In the genomic region with DNA sequence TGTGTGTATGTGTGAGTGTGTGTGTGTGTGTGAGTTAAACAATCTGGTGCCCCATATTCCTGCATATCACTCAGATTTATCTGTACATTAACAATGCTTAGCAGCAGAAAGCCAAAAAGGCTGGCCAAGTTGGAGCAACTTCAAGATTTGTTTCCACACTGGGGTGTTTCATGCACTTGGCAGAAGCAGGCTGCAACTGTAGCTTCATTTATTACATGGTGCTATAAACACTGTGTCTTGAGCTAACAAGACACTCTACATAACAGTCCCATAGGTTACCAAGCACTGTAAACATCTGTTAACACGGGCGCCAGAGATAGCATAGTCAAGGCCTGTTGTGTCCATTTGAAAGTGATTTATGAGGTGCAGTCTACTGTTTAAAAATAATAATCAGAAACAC, we compare ENCODE assay signal across 10 mouse cellular contexts. TPM values are rescaled to one million over a fixed set of nuclear protein-coding genes. Genes with fewer than 3 reads are reported as not detected.
DNase-seq lines count a peak whose midpoint lies in the region; ATAC-seq and TF ChIP-seq lines count a peak whose summit lies in the region.
"Had no signal": no experiment of that assay in that cellular context is flagged by ENCODE, and none has a peak within 500 bp of the region (broad histone marks: within the 10 kb centered on the region; RNA-seq: fewer than 3 reads in every experiment).

No protein-coding gene starts in this region.

- peak; percentile 14 to 21 for DNase-seq in heart, adult 2 months
- no peak for DNase-seq in heart, postnatal 25 days (ENCODE audit: low spot score)
- no peak for DNase-seq in neural tube, embryonic 10.5 days (ENCODE audit: extremely low spot score, low spot score)
- DNase-seq in spleen, postnatal 10 days (ENCODE audit: low spot score in 2 of 2), result no peak

- no peaks in the 10 kb centered on the region for H3K9me3 ChIP-seq in neural tube, embryonic 13.5 days
- H3K9me3 ChIP-seq in limb, embryonic 13.5 days, result no peaks in the 10 kb centered on the region
- H3K9me3 ChIP-seq in stomach, embryonic 15.5 days, result no peaks in the 10 kb centered on the region

- TF ChIP-seq EP300 in heart, adult 2 months (IDR thresholded peaks at IDR 0.05; ENCODE audit: insufficient read depth, low read depth, low read length), result no peak

- no peak for TF ChIP-seq POLR2A in heart, adult 2 months (IDR thresholded peaks at IDR 0.05; ENCODE audit: insufficient read depth, low read depth, low read length)

- intact Hi-C loops in heart, adult 2 months (cut with DNase I), result loop anchor here (5.0 kb wide), 4 partner anchors 73 to 373 kb away; no protein-coding TSS in a partner anchor
- intact Hi-C loops in heart, postnatal 25 days (cut with DNase I), result loop anchor here (5.0 to 10.0 kb wide), 2 partner anchors 73 to 375 kb away; no protein-coding TSS in a partner anchor

- H3K4me1 ChIP-seq in heart, adult 2 months (ENCODE audit: control insufficient read depth, insufficient read depth, low read length), result peaks cover 2% of the 10 kb centered on the region
- peaks cover 10% of the 10 kb centered on the region for H3K4me1 ChIP-seq in neural tube, embryonic 13.5 days (replicated peaks)
- H3K4me1 ChIP-seq in limb, embryonic 13.5 days, result peaks cover 25% of the 10 kb centered on the region
- H3K4me1 ChIP-seq in stomach, embryonic 15.5 days, result peaks cover 21% of the 10 kb centered on the region; the same call in 1 of the 2 replicates

- H3K4me2 ChIP-seq in neural tube, embryonic 13.5 days, result peak overlapping the region; percentile 19; the same call in 1 of the 2 replicates
- H3K4me2 ChIP-seq in limb, embryonic 13.5 days (replicated peaks), result peak overlapping the region; percentile 57
- H3K4me2 ChIP-seq in stomach, embryonic 15.5 days, result peak overlapping the region; percentile 53

- no peaks in the 10 kb centered on the region for H3K27me3 ChIP-seq in heart, adult 2 months (ENCODE audit: control insufficient read depth, insufficient read depth, low read length)
- H3K27me3 ChIP-seq in neural tube, embryonic 13.5 days, result no peaks in the 10 kb centered on the region
- H3K27me3 ChIP-seq in limb, embryonic 13.5 days, result no peaks in the 10 kb centered on the region
- H3K27me3 ChIP-seq in stomach, embryonic 15.5 days (replicated peaks), result no peaks in the 10 kb centered on the region

- no peak for TF ChIP-seq CTCF in heart, adult 2 months (IDR thresholded peaks at IDR 0.05)

- WGBS in heart, adult 2 months, result 61% methylated on average over 2 of the region's 2 CpGs
- 66% methylated on average over 2 of the region's 2 CpGs for WGBS in neural tube, embryonic 13.5 days
- 25% methylated on average over 2 of the region's 2 CpGs for WGBS in limb, embryonic 13.5 days
- 16% methylated on average over 2 of the region's 2 CpGs for WGBS in stomach, embryonic 15.5 days

- peak overlapping the region; percentile 6; the same call in 1 of the 2 replicates for H3K27ac ChIP-seq in heart, adult 2 months
- no peak overlapping the region for H3K27ac ChIP-seq in neural tube, embryonic 13.5 days (replicated peaks)
- peak overlapping the region; percentile 16; the same call in 1 of the 2 replicates for H3K27ac ChIP-seq in limb, embryonic 13.5 days
- peak overlapping the region; percentile 72 for H3K27ac ChIP-seq in stomach, embryonic 15.5 days
- H3K27ac ChIP-seq: layer of hippocampus, adult 2 months had no signal

- H3K4me3 ChIP-seq in heart, adult 2 months, result peak overlapping the region; percentile 17; the same call in 1 of the 2 replicates
- no peak overlapping the region for H3K4me3 ChIP-seq in neural tube, embryonic 13.5 days
- H3K4me3 ChIP-seq in limb, embryonic 13.5 days, result peak overlapping the region; percentile 28
- H3K4me3 ChIP-seq in stomach, embryonic 15.5 days (replicated peaks), result peak overlapping the region; percentile 37; the same call in 1 of the 2 replicates
- H3K4me3 ChIP-seq: layer of hippocampus, adult 2 months had no signal

- no peak for ATAC-seq in neural tube, embryonic 13.5 days (ENCODE audit: low read depth)
- ATAC-seq in limb, embryonic 13.5 days (ENCODE audit: low FRiP score, low read depth), result 0 out of 2 replicates have a peak, but pooled peaks have one; percentile 9
- ATAC-seq in stomach, embryonic 15.5 days (ENCODE audit: insufficient read depth, low FRiP score, low read depth), result peak; percentile 16; the same call in 1 of the 2 replicates
- ATAC-seq in megakaryocyte-erythroid progenitor cell, adult 5-6 weeks (replicated peaks; ENCODE audit: low FRiP score, low TSS enrichment, poor library complexity, severe bottlenecking), result no peak
- ATAC-seq: midbrain, embryonic 16.5 days had no signal

- peaks cover 24% of the 10 kb centered on the region for H3K36me3 ChIP-seq in heart, adult 2 months (ENCODE audit: control insufficient read depth, insufficient read depth, low read length)
- H3K36me3 ChIP-seq in neural tube, embryonic 13.5 days, result no peaks in the 10 kb centered on the region
- no peaks in the 10 kb centered on the region for H3K36me3 ChIP-seq in limb, embryonic 13.5 days
- no peaks in the 10 kb centered on the region for H3K36me3 ChIP-seq in stomach, embryonic 15.5 days

- no peak overlapping the region; the same call in 1 of the 2 replicates for H3K9ac ChIP-seq in heart, adult 2 months (ENCODE audit: low read depth, low read length)
- H3K9ac ChIP-seq in neural tube, embryonic 13.5 days, result no peak overlapping the region
- no peak overlapping the region for H3K9ac ChIP-seq in limb, embryonic 13.5 days
- no peak overlapping the region for H3K9ac ChIP-seq in stomach, embryonic 15.5 days

- no peaks in the 10 kb centered on the region for H3K79me2 ChIP-seq in heart, adult 2 months (replicated peaks; ENCODE audit: control insufficient read depth, insufficient read depth, low read length)

RNA-seq across cellular contexts. Expression of a gene that starts 3.1 kb away (rescaled TPM):
- total RNA-seq in heart, adult 2 months (2021), result 100 to 1,000 TPM; 160 to 161 TPM
- polyA plus RNA-seq in heart, adult 2 months (2012; rRNA removed), result 46.1 and 96.0 TPM in 2 replicates
- 100 to 1,000 TPM; 155 to 168 TPM for total RNA-seq in heart, postnatal 25 days (2021)
- 14.9 and 15.2 TPM in 2 replicates for polyA plus RNA-seq in neural tube, embryonic 13.5 days (2015; fragmentation: Nextera tagmentation; extraction: Ambion mirVana)
- 65.3 and 68.5 TPM in 2 replicates for polyA plus RNA-seq in limb, embryonic 13.5 days (2015; fragmentation: Nextera tagmentation; extraction: Ambion mirVana)
- polyA plus RNA-seq in stomach, embryonic 15.5 days (2015; fragmentation: Nextera tagmentation; extraction: Ambion mirVana), result 113 and 131 TPM in 2 replicates
- total RNA-seq in megakaryocyte-erythroid progenitor cell, adult 5-6 weeks (2014; fragmentation: Nextera tagmentation), result 1.1 TPM in 1 of 2 replicates, not detected in the other
- total RNA-seq in megakaryocyte-erythroid progenitor cell, adult 5-6 weeks (2017), result 0.47 TPM in 1 of 2 replicates, not detected in the other

Comparison
In these comparisons a context has a peak if more than half of its experiments do, and no peak if none do; other contexts are left out.
1. DNase-seq: peak in heart, adult 2 months (2 of 2); none in heart, postnatal 25 days (single experiment), neural tube, embryonic 10.5 days (single experiment) and spleen, postnatal 10 days (0 of 2).
2. ATAC-seq: peak in limb, embryonic 13.5 days (single experiment) and stomach, embryonic 15.5 days (single experiment); none in neural tube, embryonic 13.5 days (single experiment) and megakaryocyte-erythroid progenitor cell, adult 5-6 weeks (single experiment).
3. Peak in every context shown above with its lines, with median percentiles within 50 percentile points of each other: H3K4me2 ChIP-seq.